Mouse (Mus musculus) ovary, adult 18-20 months (tissue): Measurements from ENCODE around the gene Tnpo1.

ENCODE experiments used
- DNase-seq: peaks from one replicate; pipeline ENCODE4 v3.0.0; 2022; ENCODE audit warnings: low spot score, mixed read lengths

Gene Tnpo1

GRCm38 (mm10) chr13:98924897-98925485, 1.2 kb downstream of the Tnpo1 start:
- no peak for DNase-seq

GRCm38 (mm10) chr13:98922806-98923205, 3.4 kb downstream of the Tnpo1 start:
- DNase-seq, result no peak

DNA sequence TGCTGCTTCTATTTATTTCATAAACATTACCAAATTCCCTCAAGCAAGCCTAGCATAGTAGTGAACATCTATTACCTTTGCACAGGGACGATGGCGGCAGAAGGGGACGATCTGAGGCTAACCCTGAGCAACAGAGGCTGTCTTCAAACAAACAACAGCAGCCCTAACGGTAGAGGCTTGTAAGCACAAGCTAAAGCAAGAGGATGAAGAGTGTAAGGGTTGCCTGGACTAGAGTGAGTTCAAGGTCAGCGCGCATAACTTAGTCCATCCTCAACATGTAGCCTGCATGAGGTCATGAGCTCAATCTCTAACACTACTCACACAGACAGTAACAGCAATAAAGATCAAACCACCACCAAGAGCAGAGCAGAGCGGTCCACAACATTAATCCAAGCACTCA, 4.9 kb downstream of the Tnpo1 start:
- DNase-seq, result no peak

DNA sequence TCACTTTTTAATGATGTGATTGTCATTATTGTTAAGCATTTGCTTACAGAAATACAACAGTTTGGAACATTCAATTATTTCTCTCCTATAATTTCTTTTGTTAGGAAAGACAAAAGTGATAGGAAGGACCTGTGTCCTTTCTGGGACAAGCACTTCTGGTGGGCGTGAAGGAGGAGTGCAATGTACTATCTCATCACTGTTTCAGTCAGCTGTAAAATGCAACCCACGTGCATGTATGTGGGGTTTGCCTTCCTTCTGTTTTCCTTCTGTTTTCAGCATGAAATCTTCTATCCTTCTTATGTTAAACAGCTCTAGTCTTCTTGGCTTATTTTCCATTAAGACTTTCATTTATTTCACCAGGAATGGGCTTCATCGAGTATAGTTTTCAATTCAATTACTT, 5.9 kb downstream of the Tnpo1 start:
- no peak for DNase-seq

DNA sequence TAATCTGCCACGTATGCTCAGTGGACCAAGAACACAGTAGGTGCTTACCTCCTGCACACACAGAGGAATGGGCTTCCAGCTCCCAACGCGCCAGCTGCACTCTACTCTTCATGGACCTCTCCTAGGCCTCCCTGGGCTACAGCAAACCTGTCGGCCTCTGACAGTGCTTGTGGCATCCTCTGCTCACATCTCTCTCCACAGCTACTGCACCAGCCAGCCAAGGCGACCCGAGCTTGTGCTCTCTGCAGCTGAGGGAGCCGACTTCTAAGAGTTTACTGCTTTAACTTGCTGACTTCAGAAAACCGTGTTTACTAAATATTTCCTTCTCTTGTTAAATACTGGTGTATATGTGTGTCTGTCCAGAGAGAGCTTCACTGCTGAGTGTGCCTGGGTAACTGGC, 6.5 kb downstream of the Tnpo1 start:
- DNase-seq, result no peak

GRCm38 (mm10) chr13:98917851-98918250, 8.3 kb downstream of the Tnpo1 start:
- peak; percentile 16 for DNase-seq

GRCm38 (mm10) chr13:98915591-98915990, 10.6 kb downstream of the Tnpo1 start:
- no peak for DNase-seq

DNA sequence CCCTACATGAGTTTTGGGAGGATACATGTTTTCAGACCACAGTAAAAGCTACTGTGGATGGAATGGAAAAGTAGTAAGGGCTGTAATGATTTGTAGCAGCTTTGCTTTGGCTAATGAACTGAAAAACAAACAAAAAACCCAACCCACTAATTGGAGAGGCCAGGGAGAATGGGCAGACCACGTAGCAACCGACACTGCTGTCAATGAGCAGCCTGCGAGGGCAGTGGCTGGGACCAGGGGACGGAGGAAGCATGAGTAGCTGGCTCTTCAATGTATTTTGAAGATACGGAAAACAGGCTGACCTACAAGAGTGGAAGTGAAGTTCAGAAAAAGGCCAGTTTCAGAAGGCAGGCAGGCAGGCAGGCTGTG, 11.4 kb downstream of the Tnpo1 start:
- DNase-seq, result no peak

- no peak for DNase-seq
Measured at GRCm38 (mm10) chr13:98914010-98914843, 12.0 kb downstream of the Tnpo1 start.

- no peak for DNase-seq
Measured at GRCm38 (mm10) chr13:98913196-98913595, 13.0 kb downstream of the Tnpo1 start.

GRCm38 (mm10) chr13:98912602-98913001, 13.6 kb downstream of the Tnpo1 start:
- no peak for DNase-seq

GRCm38 (mm10) chr13:98910801-98911200, 15.4 kb downstream of the Tnpo1 start:
- no peak for DNase-seq

GRCm38 (mm10) chr13:98904608-98905007, 21.6 kb downstream of the Tnpo1 start:
- no peak for DNase-seq

DNA sequence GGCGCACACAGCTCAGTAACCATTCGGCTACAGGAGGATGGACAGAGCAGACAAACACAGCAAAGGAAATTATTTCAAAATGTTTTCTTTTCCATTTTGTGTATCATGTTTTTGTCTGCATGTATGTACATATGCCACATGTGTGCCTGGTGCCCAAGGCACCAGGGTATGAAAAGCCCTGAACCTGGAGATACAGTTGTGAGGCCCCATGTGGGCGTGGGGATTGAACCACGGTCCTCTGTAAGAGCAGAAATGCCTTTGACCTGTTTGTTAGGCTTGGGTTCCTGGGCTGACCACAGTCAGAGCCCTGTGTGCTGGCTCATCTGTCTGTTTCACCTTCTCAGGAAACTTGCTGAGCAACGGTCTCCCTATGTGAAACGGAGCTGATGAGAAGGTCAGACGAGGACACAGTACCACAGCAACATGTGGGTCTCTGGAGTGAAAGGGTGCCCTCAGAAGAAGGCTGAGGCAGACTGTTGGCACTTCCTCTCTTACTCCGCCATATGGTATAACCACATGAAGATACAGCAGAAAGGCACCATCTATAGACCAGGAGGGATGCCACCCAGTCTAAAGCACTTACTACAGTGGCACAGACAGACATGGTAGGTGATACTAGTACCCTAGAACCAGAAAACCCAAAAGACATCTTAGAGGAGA, 23.7 kb downstream of the Tnpo1 start:
- DNase-seq, result no peak

- DNase-seq, result no peak
Measured at GRCm38 (mm10) chr13:98899550-98899949, 26.6 kb downstream of the Tnpo1 start.

DNA sequence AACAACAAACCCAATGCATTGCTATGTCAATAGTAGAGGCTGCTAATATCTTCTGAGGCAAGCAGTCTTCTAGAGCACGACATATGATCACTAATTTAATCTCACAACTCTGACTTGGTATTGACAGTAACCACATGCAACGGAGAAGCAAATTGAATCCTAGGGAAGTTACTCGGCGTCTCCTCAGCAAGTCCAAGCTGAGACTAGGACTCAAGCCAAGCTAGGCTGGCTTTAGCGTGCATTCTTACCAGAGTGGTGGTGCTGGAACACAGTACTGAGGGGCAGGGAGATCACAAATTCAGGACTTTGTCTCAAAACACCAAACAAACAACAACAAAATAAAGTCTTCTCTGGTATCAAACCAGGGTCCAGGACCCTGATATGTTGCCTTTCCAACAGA, 28.6 kb downstream of the Tnpo1 start:
- DNase-seq, result no peak

DNA sequence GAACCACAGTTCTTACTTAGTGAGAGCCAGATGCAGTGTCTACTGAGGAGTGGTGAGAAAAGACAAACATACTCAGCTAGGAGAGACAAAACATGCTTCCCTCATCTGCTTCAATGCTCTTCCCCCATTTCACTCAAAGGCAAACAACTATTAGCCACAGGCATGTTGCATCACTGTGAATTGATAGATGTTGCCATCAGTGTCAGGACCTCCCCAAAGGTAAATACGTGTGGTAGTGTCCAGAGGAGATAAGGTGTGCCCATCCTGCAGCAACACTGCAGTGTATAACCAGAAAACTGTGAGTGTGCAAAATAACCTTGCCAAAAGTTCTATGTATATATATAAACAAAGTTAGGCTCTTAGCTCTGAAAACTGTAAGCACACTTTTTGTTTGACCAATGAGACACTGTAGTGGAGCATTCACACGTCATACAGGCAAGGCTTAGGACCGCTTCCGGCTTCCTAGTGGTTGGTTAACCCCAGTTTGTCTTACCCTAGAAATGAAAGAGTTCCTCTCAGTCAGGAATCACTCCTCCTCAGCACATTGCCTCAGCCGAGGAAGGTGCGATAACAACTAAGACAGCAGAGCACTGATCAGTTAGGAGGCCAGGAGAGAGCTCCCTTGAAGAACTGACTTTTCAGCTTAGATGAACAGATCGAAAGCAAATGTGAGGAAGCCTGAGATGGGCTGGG, 29.6 kb downstream of the Tnpo1 start:
- no peak for DNase-seq

DNA sequence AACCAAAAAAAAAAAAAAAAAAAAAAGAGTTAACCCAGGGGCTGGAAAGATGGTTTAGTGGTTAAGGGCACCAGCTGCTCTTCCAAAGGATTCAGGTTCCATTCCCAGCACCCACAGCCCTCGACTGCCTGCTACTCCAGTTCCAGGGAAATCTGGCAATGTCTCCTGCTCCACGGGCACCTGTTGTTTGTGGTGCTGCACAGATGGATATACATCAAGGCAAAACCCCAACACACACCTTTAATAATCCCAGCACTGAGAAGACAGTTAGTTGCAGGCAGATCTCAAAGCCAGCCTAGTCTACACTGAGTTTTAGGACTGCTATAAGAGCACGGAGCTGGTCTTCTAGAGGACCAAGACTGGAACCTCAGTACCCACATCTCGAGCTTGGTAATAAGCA, 30.2 kb downstream of the Tnpo1 start:
- no peak for DNase-seq

DNA sequence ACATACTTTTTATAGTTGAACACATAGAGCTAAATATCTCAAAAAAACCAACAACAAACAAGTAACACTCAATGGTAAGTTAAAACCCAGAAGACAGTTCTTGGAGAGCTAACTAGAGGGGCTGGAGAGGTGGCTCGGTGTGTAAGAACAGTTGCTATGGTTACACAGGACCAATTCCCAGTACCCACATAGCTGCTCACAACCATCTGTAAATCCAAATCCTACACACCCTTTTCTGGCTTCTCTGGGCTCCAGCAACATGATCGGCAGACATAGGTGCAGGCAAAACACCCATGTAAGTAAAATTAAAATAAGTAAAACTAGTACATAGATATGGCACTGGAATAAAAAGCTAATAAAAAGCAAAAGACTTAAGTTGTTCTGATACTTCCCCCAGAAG, 31.3 kb downstream of the Tnpo1 start:
- no peak for DNase-seq

GRCm38 (mm10) chr13:98891443-98891842, 34.7 kb downstream of the Tnpo1 start:
- DNase-seq, result no peak

- DNase-seq, result peak; percentile 77
Measured at GRCm38 (mm10) chr13:98890871-98891219, 35.3 kb downstream of the Tnpo1 start.

DNA sequence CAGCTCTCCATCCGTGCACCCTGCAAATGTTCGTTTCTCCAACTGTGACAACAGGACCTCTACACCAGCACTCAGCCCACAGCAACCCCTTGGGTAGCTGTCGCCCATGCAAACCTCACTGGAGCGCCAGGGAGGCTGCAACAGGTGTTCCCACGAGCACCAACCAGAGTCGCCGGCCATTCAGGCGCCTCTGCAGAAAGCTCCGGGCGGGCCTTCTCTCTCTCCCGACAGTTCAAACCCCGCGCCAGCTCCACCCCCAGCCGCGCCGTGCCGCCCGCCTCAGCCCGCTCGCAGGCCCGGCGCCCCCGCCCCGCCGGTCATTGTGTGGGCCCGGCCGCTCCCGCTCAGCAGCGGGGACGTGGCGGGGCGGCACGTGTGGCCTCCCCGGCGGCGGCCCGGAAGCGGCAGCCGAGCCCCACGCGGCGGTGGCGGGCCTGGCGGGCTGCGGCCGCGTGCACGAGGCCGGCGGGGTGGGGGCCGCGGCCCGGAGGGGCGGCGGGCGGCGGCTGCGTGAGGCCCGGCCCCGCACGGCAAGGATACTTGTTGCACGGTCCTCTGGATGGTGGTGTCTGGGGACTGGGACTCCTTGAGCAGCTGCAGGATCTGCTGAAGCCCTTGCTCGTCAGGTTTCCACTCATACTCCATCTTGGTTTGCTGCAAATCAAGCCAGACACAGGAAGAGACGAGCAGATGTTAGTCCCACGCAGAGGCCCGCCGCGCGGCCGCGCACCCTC, 35.9 kb downstream of the Tnpo1 start:
- peak; percentile 22 for DNase-seq
